Mouse (Mus musculus): ENCODE results near the gene Arhgef15. TPM values are rescaled to one million over a fixed set of nuclear protein-coding genes. Genes with fewer than 3 reads are reported as not detected.
"Not testable (repeated sequence)": the region's sequence is repeated elsewhere in the genome, so short reads cannot be mapped to it uniquely, and the experiment has no call there.

Gene Arhgef15
- polyA plus RNA-seq, 1 experiment: 3.7 TPM

DNA sequence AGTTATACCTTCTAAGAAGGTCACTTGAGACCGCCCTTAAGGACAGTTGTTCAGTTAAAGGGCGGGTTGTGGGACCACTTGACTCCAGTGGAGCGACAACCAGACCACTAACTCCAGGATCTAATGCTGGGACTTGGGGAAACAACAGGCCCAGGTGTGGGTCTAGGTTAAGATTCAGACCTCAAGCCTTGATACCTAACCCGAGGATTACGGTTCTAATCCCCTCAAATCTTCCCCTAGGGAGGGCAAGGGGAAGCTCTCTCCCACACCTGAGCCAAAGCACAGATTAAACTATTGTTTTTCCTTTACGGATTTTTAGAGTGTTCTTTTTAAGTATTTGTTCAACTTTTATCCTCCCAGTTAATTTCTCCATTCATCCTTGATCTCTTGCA is 16.8 kb upstream of the Arhgef15 start:
- H3K4me1 ChIP-seq (ENCODE audit: control insufficient read depth, insufficient read depth, low read length): peaks cover 22% of the 10 kb centered on the region
- peak overlapping the region; percentile 95 for H3K27ac ChIP-seq (ENCODE audit: control insufficient read depth, insufficient read depth, low read depth, low read length)
- no peak for TF ChIP-seq CTCF (IDR thresholded peaks at IDR 0.05; ENCODE audit: control insufficient read depth, insufficient read depth, insufficient replicate concordance, low read depth, low read length)
- TF ChIP-seq POLR2A (IDR thresholded peaks at IDR 0.05; ENCODE audit: control insufficient read depth, low read depth, low read length): no peak
- no peaks in the 10 kb centered on the region for H3K27me3 ChIP-seq (ENCODE audit: control insufficient read depth, insufficient read depth, low read length)
- peak overlapping the region; percentile 91 for H3K4me3 ChIP-seq (ENCODE audit: control insufficient read depth, low read depth, low read length)
- H3K36me3 ChIP-seq (ENCODE audit: control insufficient read depth, insufficient read depth, low read length): peaks cover 2% of the 10 kb centered on the region; the same call in 1 of the 2 replicates

DNA sequence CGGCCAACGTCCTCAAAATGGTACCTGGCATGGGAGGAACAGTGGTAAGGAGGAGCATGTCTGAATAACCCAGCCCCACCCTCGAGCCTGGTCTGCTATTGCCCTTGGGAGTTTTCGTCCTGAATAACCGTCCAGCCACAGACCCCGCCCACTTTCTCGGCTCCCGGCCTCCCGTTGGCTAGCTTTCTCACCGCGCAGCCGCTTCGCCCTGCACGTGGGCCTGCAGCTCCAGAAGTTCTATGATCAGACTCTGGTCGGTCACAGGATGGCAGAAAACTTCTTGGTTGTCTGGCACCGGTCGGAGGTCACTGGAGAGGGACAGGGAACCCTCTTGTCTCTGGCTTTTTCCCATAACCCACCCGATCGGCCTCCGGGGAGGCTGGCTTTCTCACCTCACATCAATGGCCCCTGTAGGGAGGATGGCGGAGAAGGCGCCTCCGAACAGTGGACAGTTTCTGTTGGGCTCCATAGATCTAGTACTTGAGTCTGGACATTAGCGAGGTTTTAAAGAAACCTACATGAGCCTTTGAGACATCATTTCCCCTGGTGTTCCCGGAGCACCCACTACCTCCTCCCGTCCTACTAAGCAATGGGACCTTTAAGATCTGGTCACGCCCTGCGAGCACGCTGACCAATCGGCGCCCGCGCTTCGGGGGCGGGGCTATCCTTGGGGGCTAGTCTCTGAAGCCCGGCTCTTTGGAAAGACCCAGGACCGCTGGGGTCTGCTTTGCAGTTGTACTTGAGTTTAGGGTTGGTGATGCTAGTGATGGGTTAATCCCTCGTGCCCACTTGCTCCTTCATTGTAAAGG is 16.2 kb upstream of the Arhgef15 start:
- not testable (repeated sequence) for H3K36me3 ChIP-seq (ENCODE audit: control insufficient read depth, insufficient read depth, low read length); H3K27me3 ChIP-seq (ENCODE audit: control insufficient read depth, insufficient read depth, low read length)
- peak overlapping the region; percentile 95 for H3K27ac ChIP-seq (ENCODE audit: control insufficient read depth, insufficient read depth, low read depth, low read length)
- H3K4me1 ChIP-seq (ENCODE audit: control insufficient read depth, insufficient read depth, low read length): peaks cover 24% of the 10 kb centered on the region
- peak; percentile 55; the same call in 1 of the 2 replicates for TF ChIP-seq POLR2A (IDR thresholded peaks at IDR 0.05; ENCODE audit: control insufficient read depth, low read depth, low read length)
- peak overlapping the region; percentile 91 for H3K4me3 ChIP-seq (ENCODE audit: control insufficient read depth, low read depth, low read length)

DNA sequence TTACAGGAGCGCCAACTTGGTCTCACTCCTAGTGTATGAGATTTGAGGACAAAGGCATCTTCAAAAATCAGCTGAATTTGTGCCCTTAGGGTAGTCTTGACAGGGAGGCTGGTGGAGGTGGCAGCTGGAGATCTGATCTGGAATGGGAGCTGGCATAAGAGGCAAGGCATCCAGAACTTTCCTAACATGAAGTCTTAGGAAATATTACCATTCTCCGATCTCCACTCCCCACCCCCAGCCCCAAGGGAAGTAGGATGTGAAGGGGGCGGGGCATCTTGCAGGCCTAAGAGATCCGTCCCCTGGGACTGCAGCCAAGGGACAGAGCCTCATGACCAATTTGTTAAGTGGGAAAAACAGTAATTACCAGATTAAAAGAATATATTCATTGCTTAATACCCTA is 13.0 kb upstream of the Arhgef15 start:
- no peak overlapping the region; the same call in 1 of the 2 replicates for H3K27ac ChIP-seq (ENCODE audit: control insufficient read depth, insufficient read depth, low read depth, low read length)
- no peak for TF ChIP-seq CTCF (IDR thresholded peaks at IDR 0.05; ENCODE audit: control insufficient read depth, insufficient read depth, insufficient replicate concordance, low read depth, low read length)
- no peak for TF ChIP-seq POLR2A (IDR thresholded peaks at IDR 0.05; ENCODE audit: control insufficient read depth, low read depth, low read length)
- peaks cover 2% of the 10 kb centered on the region; the same call in 1 of the 2 replicates for H3K36me3 ChIP-seq (ENCODE audit: control insufficient read depth, insufficient read depth, low read length)
- H3K4me1 ChIP-seq (ENCODE audit: control insufficient read depth, insufficient read depth, low read length): peaks cover 21% of the 10 kb centered on the region
- peak overlapping the region; percentile 30 for H3K4me3 ChIP-seq (ENCODE audit: control insufficient read depth, low read depth, low read length)
- H3K27me3 ChIP-seq (ENCODE audit: control insufficient read depth, insufficient read depth, low read length): no peaks in the 10 kb centered on the region

DNA sequence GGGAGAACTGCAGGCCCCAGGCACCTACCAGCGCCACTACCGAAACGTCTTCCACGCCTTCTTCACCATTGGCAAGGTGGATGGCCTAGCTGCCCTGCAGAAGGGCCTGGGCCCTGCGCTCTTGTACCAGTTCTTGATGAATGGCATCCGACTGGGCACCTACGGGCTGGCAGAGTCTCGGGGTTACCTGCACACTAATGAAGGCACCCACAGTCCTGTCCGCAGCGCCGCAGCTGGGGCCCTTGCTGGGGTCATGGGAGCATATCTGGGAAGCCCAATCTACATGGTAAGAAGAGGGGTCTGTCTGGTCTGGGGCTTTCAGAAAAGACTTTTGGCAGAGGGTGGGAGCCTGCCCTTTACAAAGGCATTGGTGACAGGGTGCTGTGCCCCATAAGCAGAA is 11.5 kb upstream of the Arhgef15 start:
- H3K27me3 ChIP-seq (ENCODE audit: control insufficient read depth, insufficient read depth, low read length): no peaks in the 10 kb centered on the region
- peaks cover 16% of the 10 kb centered on the region for H3K4me1 ChIP-seq (ENCODE audit: control insufficient read depth, insufficient read depth, low read length)

DNA sequence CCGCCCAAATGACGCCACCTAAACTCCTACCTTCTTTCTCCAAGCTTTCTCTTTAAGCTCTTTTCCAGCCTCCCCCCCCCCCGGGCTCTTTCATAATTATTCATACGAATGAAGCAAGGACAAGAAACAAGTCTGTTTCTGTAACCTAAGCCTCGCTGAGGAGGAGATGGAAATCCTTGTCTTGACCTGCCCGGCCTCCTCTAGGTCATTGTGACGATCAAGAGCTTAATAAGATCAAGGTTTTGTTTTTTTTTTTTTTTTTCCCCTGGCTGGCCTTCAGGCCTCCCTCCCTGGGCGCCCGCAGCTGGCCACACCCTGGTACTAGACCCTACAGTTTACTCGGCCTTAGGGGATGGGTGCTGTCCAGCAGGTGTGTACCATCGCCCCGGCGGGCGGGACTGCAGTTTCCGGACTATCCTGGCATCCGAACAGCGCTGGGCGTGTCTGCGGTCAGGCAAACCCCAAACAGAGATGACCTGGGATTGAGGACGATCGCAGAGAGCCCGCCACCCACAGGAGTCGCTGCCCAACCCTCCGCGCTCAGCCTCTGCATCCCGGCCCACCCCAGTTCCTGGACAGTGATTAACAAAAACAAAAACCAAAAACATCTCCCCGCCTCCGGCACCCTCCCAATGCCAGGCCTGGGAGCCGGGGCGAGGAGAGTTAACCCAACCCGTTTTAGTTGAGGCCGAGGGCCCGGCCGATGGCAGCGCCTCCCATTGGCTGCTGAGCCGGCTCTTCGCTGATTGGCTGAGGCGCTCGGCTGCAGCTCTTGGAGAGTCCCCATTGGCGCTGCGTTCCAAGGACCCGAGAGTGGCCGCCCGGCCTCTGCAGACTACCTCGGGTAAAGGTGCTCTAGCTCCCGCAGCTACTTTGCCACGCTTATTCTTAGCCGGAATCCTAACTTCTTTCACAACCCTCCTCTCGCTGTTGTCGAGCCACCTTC is 10.3 kb upstream of the Arhgef15 start, which contains the start of gene Slc25a35:
Gene Slc25a35 (plus strand): TSS at position 795 of the 946 bp plus-strand sequence.
- peak; percentile 60 for TF ChIP-seq POLR2A (IDR thresholded peaks at IDR 0.05; ENCODE audit: control insufficient read depth, low read depth, low read length)
- no peak for TF ChIP-seq CTCF (IDR thresholded peaks at IDR 0.05; ENCODE audit: control insufficient read depth, insufficient read depth, insufficient replicate concordance, low read depth, low read length)
- Histone ChIP-seq H3K4me3 (ENCODE audit: control insufficient read depth, low read depth, low read length) (peak within 1 kb of the TSS; percentile 98), H3K27me3 (ENCODE audit: control insufficient read depth, insufficient read depth, low read length) (no peaks in the 10 kb centered on the region), H3K4me1 (ENCODE audit: control insufficient read depth, insufficient read depth, low read length) (peaks cover 11% of the 10 kb centered on the region), H3K27ac (ENCODE audit: control insufficient read depth, insufficient read depth, low read depth, low read length) (peak within 1 kb of the TSS; percentile 96), H3K36me3 (ENCODE audit: control insufficient read depth, insufficient read depth, low read length) (peaks cover 2% of the 10 kb centered on the region; the same call in 1 of the 2 replicates)

More for the DNA sequence above, 11.5 kb upstream of the Arhgef15 start:
- no peak for TF ChIP-seq CTCF (IDR thresholded peaks at IDR 0.05; ENCODE audit: control insufficient read depth, insufficient read depth, insufficient replicate concordance, low read depth, low read length)
- Histone ChIP-seq H3K27ac (ENCODE audit: control insufficient read depth, insufficient read depth, low read depth, low read length) (0 out of 2 replicates have a peak overlapping the region, but pooled peaks have one; percentile 1), H3K36me3 (ENCODE audit: control insufficient read depth, insufficient read depth, low read length) (peaks cover 2% of the 10 kb centered on the region; the same call in 1 of the 2 replicates), H3K4me3 (ENCODE audit: control insufficient read depth, low read depth, low read length) (peak overlapping the region; percentile 98)

DNA sequence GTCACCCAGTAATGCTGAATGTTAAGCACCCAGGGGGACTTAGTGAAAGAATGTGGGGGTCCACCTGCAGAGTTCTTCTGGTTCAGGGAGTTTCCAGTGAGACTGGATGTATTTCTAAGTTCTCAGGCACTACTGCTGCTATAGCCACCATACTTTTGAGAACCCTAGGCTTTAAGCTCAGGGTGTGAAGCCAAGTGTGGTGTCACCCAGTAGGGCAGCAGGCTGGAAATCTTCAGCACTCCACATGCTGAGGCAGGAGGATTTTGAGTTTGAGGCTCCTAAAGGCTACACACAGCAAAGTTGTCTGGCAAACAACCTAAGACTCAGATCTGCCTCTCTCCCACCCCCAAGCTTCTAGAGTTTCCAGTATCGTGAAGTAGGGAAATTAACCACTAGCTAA is 9.3 kb upstream of the Arhgef15 start:
- H3K4me3 ChIP-seq (ENCODE audit: control insufficient read depth, low read depth, low read length): peak overlapping the region; percentile 98
- H3K36me3 ChIP-seq (ENCODE audit: control insufficient read depth, insufficient read depth, low read length): no peaks in the 10 kb centered on the region
- H3K27me3 ChIP-seq (ENCODE audit: control insufficient read depth, insufficient read depth, low read length): no peaks in the 10 kb centered on the region
- TF ChIP-seq POLR2A (IDR thresholded peaks at IDR 0.05; ENCODE audit: control insufficient read depth, low read depth, low read length) (no peak), CTCF (IDR thresholded peaks at IDR 0.05; ENCODE audit: control insufficient read depth, insufficient read depth, insufficient replicate concordance, low read depth, low read length) (no peak)
- H3K27ac ChIP-seq (ENCODE audit: control insufficient read depth, insufficient read depth, low read depth, low read length): no peak overlapping the region
- H3K4me1 ChIP-seq (ENCODE audit: control insufficient read depth, insufficient read depth, low read length): peaks cover 7% of the 10 kb centered on the region

DNA sequence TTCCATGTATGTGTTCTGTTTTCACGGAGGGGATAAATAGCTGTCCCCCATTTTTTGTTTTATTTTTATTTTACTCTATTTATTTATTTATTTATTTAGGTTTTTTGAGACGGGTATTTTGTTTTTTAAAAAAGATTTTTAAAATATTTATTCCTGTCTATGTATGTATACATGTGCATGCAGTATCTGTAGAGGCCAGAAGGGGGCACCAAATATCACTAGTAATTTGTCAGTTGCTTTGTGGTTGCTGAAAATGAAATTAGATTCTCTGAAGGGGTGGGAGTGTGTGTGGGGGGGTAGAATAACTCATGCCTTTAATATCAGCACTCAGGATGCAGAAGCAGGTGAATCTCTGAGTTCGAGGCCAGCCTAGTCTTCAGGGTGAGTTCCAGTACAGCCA is 8.6 kb upstream of the Arhgef15 start:
- no peak overlapping the region for H3K27ac ChIP-seq (ENCODE audit: control insufficient read depth, insufficient read depth, low read depth, low read length)
- H3K27me3 ChIP-seq (ENCODE audit: control insufficient read depth, insufficient read depth, low read length): no peaks in the 10 kb centered on the region
- H3K4me1 ChIP-seq (ENCODE audit: control insufficient read depth, insufficient read depth, low read length): peaks cover 4% of the 10 kb centered on the region
- H3K4me3 ChIP-seq (ENCODE audit: control insufficient read depth, low read depth, low read length): no peak overlapping the region
- H3K36me3 ChIP-seq (ENCODE audit: control insufficient read depth, insufficient read depth, low read length): no peaks in the 10 kb centered on the region
- TF ChIP-seq POLR2A (IDR thresholded peaks at IDR 0.05; ENCODE audit: control insufficient read depth, low read depth, low read length) (no peak), CTCF (IDR thresholded peaks at IDR 0.05; ENCODE audit: control insufficient read depth, insufficient read depth, insufficient replicate concordance, low read depth, low read length) (no peak)

All from testis, adult 2 months (tissue).